Mouse (Mus musculus): ENCODE data around the gene Wbp1l. TPM values are rescaled to one million over a fixed set of nuclear protein-coding genes. Genes with fewer than 3 reads are reported as not detected.

The Wbp1l gene
- polyA plus RNA-seq, 1 experiment = 26.8 TPM

- DNase-seq (ENCODE audit: extremely low spot score in 1 of 2, low spot score in 1 of 2) = no peak
Observed at GRCm38 (mm10) chr19:46598187-46598586, 697 bp upstream of the Wbp1l start.

- DNase-seq (ENCODE audit: extremely low spot score in 1 of 2, low spot score in 1 of 2) = no peak
Observed at GRCm38 (mm10) chr19:46599375-46600256, 732 bp downstream of the Wbp1l start.

GRCm38 (mm10) chr19:46600371-46600770, 1.5 kb downstream of the Wbp1l start:
- DNase-seq (ENCODE audit: extremely low spot score in 1 of 2, low spot score in 1 of 2) = no peak

GRCm38 (mm10) chr19:46601491-46601890, 2.6 kb downstream of the Wbp1l start:
- DNase-seq (ENCODE audit: extremely low spot score in 1 of 2, low spot score in 1 of 2) = no peak

GRCm38 (mm10) chr19:46602406-46602805, 3.5 kb downstream of the Wbp1l start:
- no peak for DNase-seq (ENCODE audit: extremely low spot score in 1 of 2, low spot score in 1 of 2)

- no peak for DNase-seq (ENCODE audit: extremely low spot score in 1 of 2, low spot score in 1 of 2)
Observed at GRCm38 (mm10) chr19:46606718-46607117, 7.8 kb downstream of the Wbp1l start.

GRCm38 (mm10) chr19:46607424-46607823, 8.5 kb downstream of the Wbp1l start:
- DNase-seq (ENCODE audit: extremely low spot score in 1 of 2, low spot score in 1 of 2) = peak in 1 of 2 experiments; percentile 49

- DNase-seq (ENCODE audit: extremely low spot score in 1 of 2, low spot score in 1 of 2) = no peak
Observed at GRCm38 (mm10) chr19:46608158-46608557, 9.3 kb downstream of the Wbp1l start.

GRCm38 (mm10) chr19:46616378-46616777, 17.5 kb downstream of the Wbp1l start:
- DNase-seq (ENCODE audit: extremely low spot score in 1 of 2, low spot score in 1 of 2) = no peak

- DNase-seq (ENCODE audit: extremely low spot score in 1 of 2, low spot score in 1 of 2) = no peak
Observed at GRCm38 (mm10) chr19:46617361-46617760, 18.5 kb downstream of the Wbp1l start.

GRCm38 (mm10) chr19:46618322-46618721, 19.4 kb downstream of the Wbp1l start:
- no peak for DNase-seq (ENCODE audit: extremely low spot score in 1 of 2, low spot score in 1 of 2)

- no peak for DNase-seq (ENCODE audit: extremely low spot score in 1 of 2, low spot score in 1 of 2)
Observed at GRCm38 (mm10) chr19:46619001-46619400, 20.1 kb downstream of the Wbp1l start.

- no peak for DNase-seq (ENCODE audit: extremely low spot score in 1 of 2, low spot score in 1 of 2)
Observed at GRCm38 (mm10) chr19:46619518-46619917, 20.6 kb downstream of the Wbp1l start.

- DNase-seq (ENCODE audit: extremely low spot score in 1 of 2, low spot score in 1 of 2) = peak; percentile 51 to 79
Observed at GRCm38 (mm10) chr19:46620016-46620808, 21.3 kb downstream of the Wbp1l start.

- peak in 1 of 2 experiments; percentile 42 for DNase-seq (ENCODE audit: extremely low spot score in 1 of 2, low spot score in 1 of 2)
Observed at GRCm38 (mm10) chr19:46621236-46622183, 22.6 kb downstream of the Wbp1l start.

GRCm38 (mm10) chr19:46622659-46623193, 23.8 kb downstream of the Wbp1l start:
- DNase-seq (ENCODE audit: extremely low spot score in 1 of 2, low spot score in 1 of 2) = no peak

GRCm38 (mm10) chr19:46623194-46623667, 24.3 kb downstream of the Wbp1l start:
- DNase-seq (ENCODE audit: extremely low spot score in 1 of 2, low spot score in 1 of 2) = peak in 1 of 2 experiments; percentile 38

- DNase-seq (ENCODE audit: extremely low spot score in 1 of 2, low spot score in 1 of 2) = no peak
Observed at GRCm38 (mm10) chr19:46623790-46624772, 25.2 kb downstream of the Wbp1l start.

GRCm38 (mm10) chr19:46625015-46625414, 26.1 kb downstream of the Wbp1l start:
- no peak for DNase-seq (ENCODE audit: extremely low spot score in 1 of 2, low spot score in 1 of 2)
